10 mouse cellular contexts compared by ENCODE assay signal in the genomic region with DNA sequence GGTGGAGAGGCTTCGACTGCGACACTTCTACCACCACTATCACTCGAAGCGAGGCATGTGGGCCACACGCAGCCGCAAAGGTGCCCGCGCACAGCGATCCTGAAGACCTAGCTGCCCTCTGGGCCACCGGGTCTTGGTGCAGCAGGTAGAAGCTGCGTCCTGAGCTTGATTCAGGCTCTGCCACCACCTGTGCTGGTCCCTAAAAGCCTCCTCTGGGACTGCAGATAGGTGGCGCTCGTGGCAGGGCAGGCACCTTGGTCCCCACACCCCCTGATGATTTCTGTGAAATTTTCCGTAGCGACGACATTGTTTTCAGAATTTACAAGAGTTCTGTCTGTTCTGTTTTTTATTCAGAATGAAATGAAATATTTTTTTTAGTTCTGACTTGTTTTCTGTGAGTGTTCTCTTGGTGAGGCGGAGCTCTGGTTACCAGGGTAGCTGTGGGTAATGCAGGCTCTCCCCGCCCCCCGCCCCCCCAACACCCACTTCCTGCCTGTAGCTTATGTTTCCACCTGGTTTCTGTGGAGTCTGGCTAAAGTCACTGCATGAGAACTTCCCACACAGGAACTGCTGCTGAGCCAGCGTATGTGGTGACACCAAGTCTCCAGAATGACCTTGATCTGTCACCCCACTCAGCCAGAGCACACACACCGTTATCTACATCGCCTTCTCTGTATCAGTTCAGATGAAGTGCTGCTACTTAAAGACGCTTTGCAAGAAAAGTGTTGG. TPM values are rescaled to one million over a fixed set of nuclear protein-coding genes. Genes with fewer than 3 reads are reported as not detected.
A peak's percentile ranks its signal among the peaks of the same experiment; 100 is the strongest.
DNase-seq lines count a peak whose midpoint lies in the region; TF ChIP-seq lines count a peak whose summit lies in the region.
"Had no signal": no experiment of that assay in that cellular context is flagged by ENCODE, and none has a peak within 500 bp of the region (broad histone marks: within the 10 kb centered on the region; RNA-seq: fewer than 3 reads in every experiment).

No protein-coding gene starts in this region.

- peak overlapping the region; percentile 22; the same call in 1 of the 2 replicates for H3K4me3 ChIP-seq in layer of hippocampus, adult 2 months
- H3K4me3 ChIP-seq: erythroblast, embryonic 14.5 days; myocyte had no signal

- TF ChIP-seq CTCF in layer of hippocampus, adult 2 months (conservative IDR thresholded peaks at IDR 0.05): peak; percentile 82

- peak in 1 of 2 experiments; percentile 67 for DNase-seq in layer of hippocampus, adult 2 months (ENCODE audit: low spot score in 2 of 2)
- no peak for DNase-seq in layer of hippocampus, adult 9-11 months
- DNase-seq in R1 (ENCODE audit: low read depth, low spot score): peak; percentile 64
- DNase-seq in induced T-regulatory cell, adult 2 months (ENCODE audit: low read depth): peak; percentile 95
- peak; percentile 43 for DNase-seq in lung, postnatal 14 days
- DNase-seq in gastrocnemius, adult 8-10 months (ENCODE audit: low spot score in 2 of 2): no peak
- no peak for DNase-seq in urinary bladder, postnatal 4 days (ENCODE audit: low spot score in 2 of 2)
- no peak for DNase-seq in adrenal gland, postnatal 4 days (ENCODE audit: low spot score in 2 of 2)

- H3K27ac ChIP-seq in layer of hippocampus, adult 2 months: peak overlapping the region; percentile 96

RNA-seq across cellular contexts. Expression of gene Pkp3, which starts 5.8 kb away (rescaled TPM):
- total RNA-seq in layer of hippocampus, adult 2 months (2021): not detected
- not detected for total RNA-seq in gastrocnemius, adult 8-10 months (2022)
- total RNA-seq in adrenal gland, postnatal 4 days (2021): 1 to 10 TPM; 1.6 to 2.2 TPM

RNA-seq across cellular contexts. Expression of gene B4galnt4, which starts 11.3 kb away (rescaled TPM):
- total RNA-seq in layer of hippocampus, adult 2 months (2021): 100 to 1,000 TPM in 1 of 2 experiments, 10 to 100 TPM in 1; 93.4 to 101 TPM
- under 1 TPM in 2 of 4 experiments, not detected in 2; 0.20 to 0.59 TPM for total RNA-seq in gastrocnemius, adult 8-10 months (2022)
- total RNA-seq in adrenal gland, postnatal 4 days (2021): 10 to 100 TPM in 1 of 2 experiments, 1 to 10 TPM in 1; 7.0 to 11.3 TPM

RNA-seq across cellular contexts. Expression of gene Sigirr, which starts 28.2 kb away (rescaled TPM):
- total RNA-seq in layer of hippocampus, adult 2 months (2021): 1 to 10 TPM; 2.1 to 2.5 TPM
- 1 to 10 TPM; 1.4 to 1.6 (median 1.5) TPM for total RNA-seq in gastrocnemius, adult 8-10 months (2022)
- 10 to 100 TPM in 1 of 2 experiments, 1 to 10 TPM in 1; 7.0 to 10.3 TPM for total RNA-seq in adrenal gland, postnatal 4 days (2021)

RNA-seq across cellular contexts. Expression of gene Gm17387, which starts 43.2 kb away (rescaled TPM):
- total RNA-seq in layer of hippocampus, adult 2 months (2021): not detected
- total RNA-seq in gastrocnemius, adult 8-10 months (2022): not detected
- total RNA-seq in adrenal gland, postnatal 4 days (2021): not detected

RNA-seq across cellular contexts. Expression of gene Ano9, which starts 45.4 kb away (rescaled TPM):
- not detected for total RNA-seq in layer of hippocampus, adult 2 months (2021)
- total RNA-seq in gastrocnemius, adult 8-10 months (2022): not detected
- 1 to 10 TPM in 1 of 2 experiments, under 1 TPM in 1; 0.65 to 2.2 TPM for total RNA-seq in adrenal gland, postnatal 4 days (2021)

Comparison
In these comparisons a context has a peak if more than half of its experiments do, and no peak if none do; other contexts are left out.
1. DNase-seq: peak in R1 (single experiment), induced T-regulatory cell, adult 2 months (single experiment) and lung, postnatal 14 days (single experiment); none in layer of hippocampus, adult 9-11 months (single experiment), gastrocnemius, adult 8-10 months (0 of 2), urinary bladder, postnatal 4 days (0 of 2) and adrenal gland, postnatal 4 days (0 of 2).
2. RNA of gene B4galnt4, which starts 11.3 kb away (total RNA-seq): 93.4 to 101 TPM in layer of hippocampus, adult 2 months; 7.0 to 11.3 TPM in adrenal gland, postnatal 4 days and 0.20 to 0.59 TPM in gastrocnemius, adult 8-10 months; every median in the first group is over 4 times any median in the second.